Mouse (Mus musculus) layer of hippocampus, adult 18-20 months (tissue): ENCODE measurements at regions not wholly inside any gene's neighbourhood (a gene's known extent, or its start where the extent isn't known, plus 50 kb on each side); places are given as distances from the start of the nearest gene placed in this dataset.

Experiments
- DNase-seq, 2 experiments: peaks; one replicate each; pipeline ENCODE4 v3.0.0; 2022; ENCODE audit warnings: low spot score in 2 of 2

DNA sequence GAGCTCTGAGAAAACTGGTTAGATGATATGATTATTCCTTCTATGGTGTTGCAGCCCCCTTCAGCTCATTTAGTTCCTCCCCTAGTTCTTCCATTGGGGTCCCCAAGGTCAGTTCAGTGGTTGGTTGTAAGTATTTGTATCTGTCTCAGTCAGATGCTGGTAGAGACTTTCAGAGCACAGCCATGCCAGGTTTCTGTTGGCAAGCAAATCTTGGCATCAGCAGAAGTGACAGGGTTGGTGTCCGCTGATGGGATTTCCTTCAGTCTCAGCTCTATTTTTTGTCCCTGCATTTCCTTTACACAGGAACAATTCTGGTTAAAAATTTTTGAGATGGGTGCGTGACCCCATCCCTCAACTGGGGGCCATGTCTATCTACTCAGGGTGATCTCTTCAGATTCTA lies 55.3 kb upstream of the Spaca1 start:
- DNase-seq = no peak

DNA sequence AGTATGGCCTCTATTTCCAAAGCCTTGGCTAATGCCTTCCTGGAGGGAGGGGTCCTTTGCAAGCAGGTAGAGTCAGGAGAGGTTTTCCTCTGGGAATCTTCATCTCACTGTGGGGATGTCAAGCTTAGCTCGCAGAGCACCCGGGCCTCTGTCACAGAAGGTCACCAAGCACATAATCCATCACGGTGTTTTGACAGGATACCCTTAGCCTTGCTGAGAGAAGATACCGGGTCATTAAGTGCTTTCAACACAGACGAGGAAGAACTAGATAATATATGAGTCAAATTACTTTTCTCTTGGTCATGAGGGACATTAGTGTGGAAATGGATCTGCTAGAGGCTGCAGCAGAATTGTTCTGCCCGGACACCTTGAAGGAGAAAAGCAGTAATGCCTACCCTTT lies 64.3 kb upstream of the Spaca1 start:
- DNase-seq = no peak

DNA sequence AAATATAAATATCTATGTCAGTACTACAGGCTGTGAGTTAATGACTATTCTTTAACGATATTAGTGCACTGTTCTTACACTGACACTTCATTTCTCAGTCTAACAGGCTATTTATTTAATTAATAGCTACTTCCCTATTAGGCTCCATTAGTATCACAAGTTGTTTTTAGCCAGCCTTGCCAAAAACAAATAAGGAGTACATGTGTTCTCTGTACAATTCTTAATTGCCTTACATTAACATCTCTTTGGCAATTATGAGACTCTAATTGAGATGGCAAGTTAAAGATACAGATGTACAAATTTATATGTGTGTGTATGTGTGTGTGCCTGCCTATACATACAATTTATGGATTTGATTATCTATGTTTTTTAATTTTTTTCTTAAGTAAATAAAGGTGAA lies 67.1 kb upstream of the Spaca1 start:
- no peak for DNase-seq

DNA sequence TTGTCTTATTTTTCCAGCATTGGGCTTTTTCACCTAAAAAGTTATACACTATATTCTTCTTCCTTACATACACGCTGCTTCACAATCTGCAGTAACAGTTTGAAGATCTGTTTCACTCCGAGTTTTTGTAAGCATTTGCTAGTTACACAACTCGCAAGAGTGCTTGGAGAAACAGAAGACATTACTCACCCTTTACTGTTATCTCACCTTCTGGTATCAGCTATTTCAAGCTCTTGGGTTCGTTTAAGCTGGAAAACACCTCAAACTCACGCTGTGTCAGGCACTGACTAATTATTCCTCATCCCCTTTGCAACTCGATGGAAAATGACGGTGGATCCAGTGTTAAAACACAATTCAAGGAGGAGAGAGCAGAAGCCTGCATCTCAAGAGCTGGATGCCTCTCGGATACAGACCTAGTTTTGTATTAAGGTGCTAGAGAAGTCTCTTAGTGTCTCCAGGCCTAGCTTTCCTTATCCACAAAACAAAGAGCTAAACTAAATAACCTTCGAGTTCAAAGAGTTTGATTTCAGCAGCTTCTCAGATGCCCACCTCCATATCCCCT lies 73.0 kb upstream of the Spaca1 start:
- DNase-seq = peak; percentile 6 to 34

DNA sequence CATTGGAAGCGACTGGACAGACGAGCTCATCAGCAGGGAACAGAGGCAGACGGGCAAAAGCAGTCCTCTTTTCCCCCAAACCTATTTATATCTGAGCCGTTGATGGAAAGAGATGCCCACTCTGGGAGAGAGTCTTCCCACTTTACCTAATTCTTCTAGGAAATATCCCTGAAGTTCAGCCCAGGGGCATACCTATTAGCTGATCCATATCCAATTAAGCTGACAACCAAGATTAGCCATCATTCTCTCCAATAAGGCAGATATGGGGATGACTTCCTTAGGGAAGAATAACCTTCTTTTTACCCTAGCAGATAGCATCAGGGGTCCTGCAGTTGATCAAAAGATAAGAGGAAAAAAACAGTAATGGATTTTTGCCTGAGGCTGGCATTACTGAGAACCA lies 78.2 kb upstream of the Spaca1 start:
- no peak for DNase-seq

DNA sequence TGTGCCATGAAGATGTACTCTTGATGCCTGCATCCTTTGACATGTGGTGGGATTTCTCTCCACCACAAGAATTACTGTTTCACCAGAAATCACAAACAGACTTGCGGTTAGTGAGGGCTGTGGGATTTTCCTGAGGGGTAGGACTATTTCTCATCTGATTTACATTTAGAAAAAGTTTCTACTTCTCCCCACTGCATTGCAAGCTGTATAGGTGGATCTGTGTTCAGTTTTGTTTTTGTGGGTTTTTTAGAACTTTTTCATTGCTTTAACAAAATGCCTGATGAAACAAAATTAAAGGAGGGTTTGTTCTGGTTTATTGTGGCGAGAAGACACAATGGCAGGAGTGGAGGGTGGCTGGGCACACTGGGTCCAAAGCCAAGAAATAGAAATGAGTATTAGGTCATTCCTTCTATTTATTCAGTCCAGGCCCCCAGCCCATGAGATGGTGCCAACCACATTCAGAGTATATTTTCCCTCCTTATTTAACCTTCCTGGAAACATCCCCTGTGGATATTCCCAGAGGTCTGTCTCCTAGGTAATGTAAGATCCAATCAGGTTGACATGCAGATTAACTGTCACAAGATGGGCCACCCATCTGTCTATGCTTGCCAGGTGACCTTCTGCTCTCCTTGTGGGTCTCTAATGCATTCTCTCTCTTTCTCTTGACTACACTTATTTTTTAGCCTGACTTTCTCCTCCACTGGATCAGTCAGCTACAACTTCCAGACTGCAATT lies 96.3 kb upstream of the Spaca1 start:
- DNase-seq = no peak

DNA sequence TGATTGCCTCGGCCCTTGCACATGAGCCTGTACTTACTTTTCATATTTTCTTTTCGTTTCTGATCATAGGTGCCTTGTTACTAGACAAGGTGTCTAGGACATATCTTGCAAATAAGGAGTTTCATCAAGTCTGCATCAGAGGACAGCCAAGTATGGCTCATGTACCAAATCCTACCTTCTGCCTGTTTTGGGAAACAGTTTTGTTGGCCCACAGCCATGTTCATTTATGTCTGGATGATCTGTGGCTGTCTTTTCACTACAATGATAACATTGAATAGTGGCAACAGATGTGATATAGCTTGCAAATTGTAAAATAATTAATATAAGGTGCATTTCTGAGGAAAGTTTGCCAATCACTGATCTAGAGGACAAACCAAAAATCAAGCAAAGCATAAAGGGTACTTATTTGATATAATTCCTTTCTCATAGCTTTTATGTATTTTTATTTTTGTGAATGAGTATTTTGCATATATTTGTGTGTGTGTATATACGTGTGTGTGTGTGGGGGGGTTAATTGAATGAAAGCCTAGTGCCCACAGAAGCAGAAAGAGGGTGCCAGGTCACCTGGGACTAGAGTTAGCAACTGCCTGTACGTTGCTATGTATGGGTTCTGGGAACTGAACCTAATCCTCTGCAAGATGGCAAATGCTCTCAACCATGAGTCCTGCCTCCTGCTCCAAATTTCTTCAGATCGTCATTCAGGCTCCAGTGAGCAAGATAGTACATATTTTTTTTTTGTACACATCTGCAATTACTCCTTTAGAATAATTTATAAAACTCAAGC lies 99.2 kb upstream of the Spaca1 start:
- no peak for DNase-seq

DNA sequence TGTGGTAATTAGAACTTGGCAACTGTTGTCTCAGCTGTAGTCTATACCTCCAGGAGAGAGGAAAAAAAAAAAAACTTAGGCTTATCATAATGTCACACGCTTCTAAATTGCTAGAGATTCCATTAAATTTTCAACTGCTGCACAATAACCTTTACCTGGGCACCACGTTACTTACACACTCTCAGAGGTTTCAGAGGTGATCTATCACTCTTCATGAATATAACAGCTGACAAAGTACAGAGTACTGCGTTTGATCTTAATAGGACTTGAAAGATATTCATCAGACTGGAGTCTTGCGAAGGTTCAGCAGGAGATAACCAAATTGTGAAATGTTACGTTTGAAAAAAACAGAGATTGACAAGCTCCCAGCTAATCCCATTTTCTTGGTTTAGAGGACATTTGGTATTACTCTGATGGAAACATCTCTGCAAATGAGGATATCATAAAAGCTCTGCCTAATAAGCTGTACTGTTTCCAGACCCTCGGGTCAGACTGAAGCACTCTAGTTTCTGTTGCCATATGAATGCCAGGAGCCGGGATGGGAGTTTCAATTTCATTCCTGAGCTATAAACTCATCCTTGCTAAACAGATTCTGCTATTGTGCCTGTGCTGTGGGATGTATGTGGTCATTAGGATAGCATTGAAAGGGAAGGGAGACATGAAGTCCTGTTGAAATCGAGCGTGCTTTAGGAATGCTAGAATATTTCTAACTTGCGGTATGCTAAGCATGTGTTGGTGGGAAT lies 101.8 kb upstream of the Spaca1 start:
- no peak for DNase-seq

DNA sequence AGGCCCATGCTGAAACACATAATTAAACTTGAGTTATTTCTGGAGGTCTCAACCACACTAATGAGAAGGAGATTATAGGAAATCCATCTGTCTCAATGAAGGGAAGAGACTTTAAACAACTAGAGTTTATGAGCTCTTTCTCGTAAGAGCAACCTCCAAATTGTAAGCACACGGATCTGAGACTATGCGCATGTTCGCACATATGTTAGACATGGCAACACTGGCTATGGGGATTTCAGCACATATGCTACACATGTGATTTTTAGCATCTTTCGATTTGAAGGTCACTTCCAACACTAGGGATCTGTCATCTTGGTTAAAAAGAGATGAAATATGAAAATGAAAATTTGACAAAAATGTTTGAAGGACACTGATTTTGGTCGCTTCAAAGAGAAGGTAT lies 105.5 kb upstream of the Spaca1 start:
- DNase-seq = no peak

DNA sequence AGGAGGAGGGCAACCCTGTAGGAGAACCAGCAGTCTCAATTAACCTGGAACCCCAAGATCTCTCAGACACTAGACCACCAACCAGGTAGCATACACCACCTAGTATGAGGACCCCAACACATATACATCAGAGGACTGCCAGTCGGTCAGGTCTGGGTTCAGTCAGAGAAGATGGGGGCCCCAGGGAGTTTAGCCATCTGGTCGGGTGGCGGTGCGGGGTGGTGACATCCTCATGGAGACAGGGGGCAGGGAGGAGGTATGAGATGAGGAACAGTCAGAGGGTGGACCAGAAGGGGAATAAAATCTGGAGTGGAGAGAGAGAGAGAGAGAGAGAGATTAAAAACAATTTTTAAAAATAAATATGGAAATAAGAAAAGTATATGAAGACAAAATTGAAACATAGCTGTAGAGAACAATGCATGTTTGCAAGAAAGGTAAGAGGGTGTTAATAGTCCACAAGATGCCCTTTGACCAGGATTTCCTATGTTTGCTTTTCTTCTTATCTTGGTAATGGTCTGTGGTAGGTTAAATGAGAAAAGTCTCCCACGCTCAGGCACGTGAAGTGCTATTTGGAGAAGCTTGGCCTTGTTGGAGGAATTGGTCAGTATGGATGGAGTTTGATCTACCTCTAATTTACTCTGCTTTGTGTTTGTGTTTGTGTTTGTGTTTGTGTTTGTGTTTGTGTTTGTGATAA lies 108.0 kb upstream of the Spaca1 start:
- DNase-seq = no peak

DNA sequence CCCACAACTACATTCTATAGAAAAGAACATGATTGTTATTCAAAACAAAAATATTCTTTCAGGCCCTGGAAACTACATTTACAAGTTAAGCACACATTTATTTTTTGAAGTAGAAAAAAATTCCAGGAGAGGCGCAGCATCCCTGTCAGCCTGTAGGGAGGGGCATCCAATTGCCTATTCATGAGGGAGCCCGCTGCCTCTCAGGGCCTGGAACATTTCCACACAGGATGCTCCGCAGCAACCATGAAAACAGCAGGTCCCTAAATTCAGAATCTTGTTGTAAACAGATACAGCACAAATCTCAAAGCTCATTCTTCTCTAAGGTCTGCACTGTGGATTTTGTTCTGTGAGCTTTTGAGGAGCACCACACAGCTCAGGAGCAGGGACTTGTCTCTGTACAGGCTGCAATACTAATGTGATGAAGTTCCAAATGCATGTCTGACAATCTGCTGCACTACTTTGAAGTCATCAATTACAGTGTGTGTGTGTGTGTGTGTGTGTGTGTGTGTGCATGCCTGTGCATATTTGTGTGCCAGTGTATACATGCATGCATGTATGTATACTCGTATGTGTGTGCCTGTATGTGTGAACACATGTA lies 121.4 kb upstream of the Spaca1 start:
- DNase-seq = peak; percentile 7 to 39

DNA sequence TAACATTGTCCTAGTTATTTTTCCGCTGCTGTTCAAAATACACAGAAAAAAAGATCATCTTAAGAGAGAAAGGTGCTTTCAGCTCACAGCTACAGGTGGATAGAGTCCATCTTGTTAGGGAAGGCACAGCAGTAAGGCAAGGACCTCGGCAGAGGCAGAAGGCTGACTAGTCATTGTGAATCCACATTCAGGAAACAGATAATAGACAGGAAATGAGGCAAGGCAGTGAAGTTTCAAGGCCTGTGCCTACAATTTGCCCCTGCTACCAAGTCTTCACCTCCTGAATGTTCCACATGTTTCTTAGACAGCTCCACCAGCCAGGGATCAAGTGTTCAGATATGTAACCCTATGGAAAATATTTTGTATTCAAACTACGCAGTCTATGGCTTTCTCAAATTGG lies 122.0 kb upstream of the Spaca1 start:
- no peak for DNase-seq

DNA sequence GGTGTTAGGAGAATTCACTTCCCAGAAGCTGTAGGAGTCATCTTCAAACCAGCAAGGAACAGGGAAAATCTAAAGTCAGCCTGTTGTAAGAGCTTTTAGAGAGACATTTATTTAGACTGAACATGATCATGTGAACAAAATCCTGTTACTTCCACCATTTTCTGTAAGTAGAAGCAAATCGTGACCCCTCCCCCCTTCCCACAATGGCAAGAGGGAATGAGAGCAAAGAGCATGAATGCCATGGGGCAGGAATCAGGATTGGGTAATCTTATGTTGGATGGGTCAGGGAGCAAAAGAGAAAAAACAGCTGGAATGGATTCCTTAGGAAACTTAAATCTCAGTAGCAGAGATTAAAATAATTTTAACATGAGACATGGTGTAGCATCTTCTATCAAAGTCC lies 127.4 kb upstream of the Spaca1 start:
- no peak for DNase-seq

DNA sequence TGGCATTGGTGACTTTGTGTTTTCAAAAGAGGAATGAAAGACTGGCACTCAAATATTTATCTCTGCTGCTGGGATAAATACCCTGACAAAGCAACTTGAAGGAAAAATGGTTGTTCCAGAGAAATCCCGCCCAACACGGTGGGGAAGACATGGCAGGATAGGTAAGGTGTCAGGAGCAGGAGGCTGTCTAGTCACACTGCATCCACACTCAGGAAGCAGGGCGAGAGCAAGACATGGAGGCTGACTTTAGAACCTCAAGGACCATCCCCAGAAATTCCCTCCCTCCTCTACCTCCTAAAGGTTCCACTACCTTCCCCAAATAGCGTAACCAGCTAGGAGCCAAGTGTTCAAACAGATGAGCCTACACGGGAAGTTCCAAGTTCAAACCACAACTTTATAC lies 136.5 kb upstream of the Spaca1 start:
- DNase-seq = no peak

DNA sequence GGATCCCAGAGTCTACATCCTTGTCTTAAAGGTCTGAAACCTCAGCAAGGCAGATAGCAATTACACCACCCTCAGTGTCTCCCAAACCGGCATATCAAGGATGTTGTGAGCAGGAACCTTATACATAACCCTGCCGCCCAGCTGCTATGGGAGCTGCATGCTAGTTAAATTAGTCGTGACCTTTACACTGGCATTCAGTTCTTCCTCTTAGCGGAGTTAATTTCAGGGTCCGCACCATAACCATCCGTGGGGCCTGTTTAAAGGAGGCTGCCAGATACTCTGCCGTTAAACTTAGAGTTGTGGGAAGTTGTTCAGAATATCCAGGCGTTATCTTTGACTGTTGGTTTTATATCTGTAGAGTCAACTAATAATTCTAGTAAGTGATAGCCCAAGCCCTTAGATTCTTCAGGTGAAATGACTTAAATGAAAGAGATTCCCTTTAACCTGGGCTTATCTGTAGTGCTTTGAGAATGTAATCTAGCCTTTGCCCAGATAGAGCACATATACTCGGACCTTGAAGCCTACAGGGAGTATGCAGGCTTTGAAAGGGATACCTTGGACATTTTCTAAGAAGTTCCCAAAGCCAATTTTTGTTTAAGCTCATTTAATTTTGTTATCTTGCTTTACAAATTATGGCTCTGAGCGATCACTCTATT lies 153.3 kb upstream of the Spaca1 start:
- DNase-seq = no peak

DNA sequence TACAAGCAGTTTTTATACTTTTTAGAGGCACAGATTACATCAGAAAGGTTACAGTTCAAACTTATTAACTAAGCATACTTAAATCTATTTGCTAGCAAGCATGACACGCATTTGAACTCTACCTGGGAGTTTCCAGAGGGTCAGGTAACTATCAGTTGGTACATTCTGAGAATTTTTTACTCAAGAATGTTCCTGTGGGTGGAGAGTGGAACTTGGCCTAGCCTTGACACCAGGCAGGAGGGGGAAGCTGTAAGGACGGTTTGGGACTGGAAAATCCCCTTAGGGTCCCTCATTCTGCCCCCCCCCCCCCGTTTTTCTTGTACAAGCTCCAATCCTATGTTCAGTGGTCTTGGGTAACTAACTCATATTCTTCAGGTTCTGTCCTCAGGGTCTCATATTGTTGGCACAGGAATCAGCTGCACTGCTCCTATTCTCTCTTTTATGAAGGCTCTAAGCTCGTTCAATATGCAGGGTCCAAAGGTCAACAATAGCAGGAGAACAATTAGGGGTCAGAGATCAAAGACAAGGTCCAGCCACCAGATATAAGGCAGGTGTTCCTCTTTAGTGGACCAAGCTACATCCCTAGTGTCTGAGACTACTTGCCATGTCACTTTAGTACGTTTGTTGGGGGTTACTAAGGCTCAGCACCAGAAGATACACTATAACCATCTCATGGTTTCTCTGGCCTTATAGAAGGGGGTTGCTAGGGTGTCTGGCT lies 159.3 kb upstream of the Spaca1 start:
- no peak for DNase-seq

DNA sequence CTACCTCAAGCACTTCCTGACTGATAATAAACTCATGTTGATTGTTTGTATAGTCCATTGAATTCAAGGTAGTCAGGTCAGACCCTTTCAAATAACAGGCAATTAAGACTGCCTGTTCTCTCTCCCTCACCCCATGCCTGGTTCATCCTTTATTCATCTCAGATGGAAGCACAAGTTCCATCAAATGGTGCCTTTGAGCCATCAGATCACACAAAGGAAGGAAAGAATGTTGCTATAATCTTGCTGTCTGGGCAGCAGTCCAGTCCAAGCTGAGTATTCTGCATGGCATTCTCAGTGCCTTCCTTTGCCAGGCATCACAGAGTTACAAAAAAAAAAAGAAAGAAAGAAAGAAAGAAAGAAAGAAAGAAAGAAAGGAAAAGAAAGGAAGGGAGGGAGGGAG lies 163.7 kb upstream of the Spaca1 start:
- no peak for DNase-seq

DNA sequence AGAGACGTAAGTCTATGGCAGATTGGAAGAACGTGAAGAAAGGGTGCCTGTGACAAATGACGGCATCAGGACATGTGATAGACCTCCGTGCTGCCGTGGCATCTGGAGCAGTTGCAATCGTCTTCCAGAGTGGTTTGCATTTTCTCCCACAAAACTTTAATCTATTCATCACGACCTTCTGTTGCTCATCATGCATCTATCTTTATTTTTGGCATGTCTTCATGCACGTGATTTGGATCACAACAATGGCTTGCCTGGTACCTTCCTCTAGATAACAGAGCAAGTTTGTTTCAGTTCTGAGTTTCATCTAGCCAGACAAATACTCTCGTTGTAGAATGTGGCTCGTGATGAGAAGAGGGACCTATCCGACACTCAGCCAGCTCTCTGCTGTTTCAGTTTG lies 164.4 kb upstream of the Spaca1 start:
- DNase-seq = peak in 1 of 2 experiments; percentile 17

DNA sequence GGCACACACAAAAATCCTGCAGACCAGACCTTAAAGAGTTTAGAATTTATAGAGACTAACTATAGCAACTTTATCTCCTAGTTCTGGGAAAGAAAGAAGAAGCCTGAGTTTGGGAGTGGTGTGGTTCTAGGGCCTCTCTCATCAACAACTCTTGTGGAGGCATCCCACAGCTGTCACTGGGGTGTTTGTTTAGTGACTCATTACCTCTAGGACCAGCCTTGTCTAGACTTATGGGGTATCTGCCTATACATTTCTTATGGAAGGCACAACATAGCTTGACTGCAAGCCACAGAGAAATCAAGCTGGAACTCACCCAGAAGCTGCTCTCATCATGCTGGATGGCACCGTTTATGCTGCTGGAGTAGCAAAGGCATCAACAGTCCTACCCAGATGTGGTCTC lies 171.9 kb upstream of the Spaca1 start:
- DNase-seq = no peak
